Mouse (Mus musculus) mammary gland, adult 2 months (tissue): ENCODE results near the gene 4931400O07Rik. TPM values are rescaled to one million over a fixed set of nuclear protein-coding genes. Genes with fewer than 3 reads are reported as not detected.

ENCODE experiments used
- polyA plus RNA-seq: library from polyadenylated mRNA; depleted of rRNA; stranded (reverse); fragments of >200 nt; gene quantifications from 2 replicates; pipeline ENCODE4 v1.2.3, GENCODE M21; 2012; ENCODE audit warnings: low replicate concordance; rRNA removed

4931400O07Rik gene
- polyA plus RNA-seq = not detected in 2 replicates

GRCm38 (mm10) chrX:62467691-62468090 is at the start of gene 4931400O07Rik:
4931400O07Rik (plus strand) TSS chrX:62467991.

Other genes with a start within 250 kb of the 4931400O07Rik start
- gene 4933402E13Rik, start 184.5 kb upstream of the 4931400O07Rik start, polyA plus RNA-seq = not detected in 2 replicates